Mouse (Mus musculus): Measurements from ENCODE around the gene Tmem25. TPM values are rescaled to one million over a fixed set of nuclear protein-coding genes. Genes with fewer than 3 reads are reported as not detected.

The Tmem25 gene
- polyA plus RNA-seq, 1 experiment from 2014 or later: 1.3 TPM

DNA sequence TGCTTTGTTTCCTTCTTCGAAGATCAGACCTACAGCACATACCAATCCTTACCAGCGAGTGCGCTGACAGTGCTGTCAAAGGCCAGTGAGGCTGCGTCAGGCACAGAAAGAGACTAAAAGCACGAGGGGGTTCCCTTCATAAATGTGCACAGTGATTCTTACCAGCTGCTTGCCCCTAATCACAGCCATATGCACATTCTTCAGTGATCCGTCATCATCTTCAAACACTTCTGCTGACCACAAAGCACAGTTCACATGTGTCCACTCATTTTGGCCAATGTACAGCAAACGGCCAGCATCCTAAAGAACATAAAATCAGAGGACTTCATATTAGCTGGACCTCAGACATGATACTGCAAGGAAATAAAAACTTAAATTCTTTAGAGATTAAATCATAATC is 27.6 kb upstream of the Tmem25 start:
- no peak overlapping the region for H3K27ac ChIP-seq (replicated peaks in 1 of 2; ENCODE audit: control insufficient read depth in 1 of 2, insufficient read depth in 1 of 2, low read depth in 2 of 2, low read length in 2 of 2)
- no peak overlapping the region for H3K9ac ChIP-seq (ENCODE audit: low read length)
- H3K27me3 ChIP-seq (ENCODE audit: control insufficient read depth, insufficient read depth, low read length): no peaks in the 10 kb centered on the region
- ATAC-seq (ENCODE audit: insufficient number of reproducible peaks, insufficient read depth, low FRiP score, low read depth): no peak
- no peaks in the 10 kb centered on the region for H3K9me3 ChIP-seq (ENCODE audit: control insufficient read depth, low read length)
- no peak overlapping the region for H3K4me2 ChIP-seq (ENCODE audit: low read length)
- H3K4me3 ChIP-seq (ENCODE audit: control insufficient read depth in 1 of 2, insufficient read depth in 1 of 2, low read depth in 1 of 2, low read length in 2 of 2): no peak overlapping the region
- H3K36me3 ChIP-seq (ENCODE audit: control insufficient read depth, insufficient read depth, low read length): peaks cover 99% of the 10 kb centered on the region
- H3K4me1 ChIP-seq (ENCODE audit: control insufficient read depth in 2 of 2, insufficient read depth in 2 of 2, low read length in 2 of 2): no peaks in the 10 kb centered on the region
- 83% methylated on average over 7 of the region's 7 CpGs for whole genome bisulfite sequencing

DNA sequence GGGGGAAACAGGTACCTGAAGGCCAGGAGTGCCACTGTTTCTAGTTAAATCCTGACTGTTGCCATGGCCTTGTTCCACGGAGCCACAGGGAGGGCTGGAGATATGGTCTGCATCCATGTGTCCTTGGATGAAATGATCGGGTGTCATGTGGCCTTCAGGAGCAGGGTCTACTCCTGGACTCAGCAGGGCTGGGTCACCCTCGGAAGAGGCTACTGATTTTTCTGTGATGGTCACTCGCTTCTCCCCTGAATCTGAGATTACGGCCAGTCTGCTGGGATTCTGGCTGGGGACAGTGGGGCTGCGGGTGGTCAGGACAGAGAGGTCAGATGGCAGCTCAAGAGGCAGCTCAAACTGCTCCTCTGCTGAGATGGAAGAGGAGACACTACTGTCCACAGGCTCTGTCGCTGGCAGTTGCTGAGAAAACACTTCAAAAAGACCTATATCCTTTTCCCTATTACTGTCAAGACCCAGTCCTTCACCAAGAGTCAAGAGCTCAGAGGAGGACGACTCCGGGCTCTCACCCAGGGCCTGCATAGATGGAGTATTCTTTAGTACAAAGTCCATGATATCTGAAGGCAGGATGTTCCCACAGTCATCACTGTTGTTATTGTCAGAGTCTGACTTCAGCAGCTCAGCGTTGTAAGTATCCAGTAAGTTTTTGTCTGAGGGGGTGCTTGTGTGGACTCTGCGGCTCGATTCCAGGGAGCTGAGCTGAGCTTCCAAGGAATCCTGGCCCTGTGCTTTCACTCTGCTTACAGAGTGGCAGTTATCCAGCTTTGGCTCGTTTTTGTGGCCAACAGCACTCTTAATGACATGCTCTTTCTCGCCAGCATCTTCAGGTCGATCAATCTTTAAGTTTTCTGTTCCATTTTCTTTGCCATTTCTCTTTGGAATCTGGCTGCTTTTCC is 21.1 kb upstream of the Tmem25 start:
- no peak overlapping the region for H3K9ac ChIP-seq (ENCODE audit: low read length)
- H3K4me3 ChIP-seq (ENCODE audit: control insufficient read depth in 1 of 2, insufficient read depth in 1 of 2, low read depth in 1 of 2, low read length in 2 of 2): no peak overlapping the region
- H3K9me3 ChIP-seq (ENCODE audit: control insufficient read depth, low read length): no peaks in the 10 kb centered on the region
- H3K4me2 ChIP-seq (ENCODE audit: low read length): no peak overlapping the region
- ATAC-seq (ENCODE audit: insufficient number of reproducible peaks, insufficient read depth, low FRiP score, low read depth): no peak
- H3K27ac ChIP-seq (replicated peaks in 1 of 2; ENCODE audit: control insufficient read depth in 1 of 2, insufficient read depth in 1 of 2, low read depth in 2 of 2, low read length in 2 of 2): no peak overlapping the region
- no peaks in the 10 kb centered on the region for H3K4me1 ChIP-seq (ENCODE audit: control insufficient read depth in 2 of 2, insufficient read depth in 2 of 2, low read length in 2 of 2)
- H3K36me3 ChIP-seq (ENCODE audit: control insufficient read depth, insufficient read depth, low read length): peaks cover 100% of the 10 kb centered on the region
- WGBS: 93% methylated on average over 15 of the region's 15 CpGs
- no peaks in the 10 kb centered on the region for H3K27me3 ChIP-seq (ENCODE audit: control insufficient read depth, insufficient read depth, low read length)

DNA sequence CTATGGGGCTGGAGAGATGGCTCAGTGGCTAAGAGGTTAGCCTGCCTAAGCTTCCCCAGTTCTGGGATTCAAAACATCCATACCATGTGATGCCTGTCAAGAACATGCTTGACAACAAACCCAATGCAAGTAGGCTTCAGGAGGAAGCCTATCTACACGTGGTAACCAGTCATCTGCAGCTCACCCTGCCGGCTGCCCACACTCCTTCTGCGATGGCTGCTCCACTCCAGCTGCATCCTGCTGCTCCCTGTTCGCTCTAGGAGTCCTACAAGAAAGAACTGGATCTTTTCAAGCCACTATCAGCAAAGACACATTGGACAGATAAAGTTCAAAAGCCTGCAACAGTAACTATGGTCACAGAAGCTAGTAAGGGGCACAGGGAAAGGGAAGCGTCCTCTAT is 18.4 kb upstream of the Tmem25 start:
- Histone ChIP-seq H3K4me3 (ENCODE audit: control insufficient read depth in 1 of 2, insufficient read depth in 1 of 2, low read depth in 1 of 2, low read length in 2 of 2) (no peak overlapping the region), H3K27me3 (ENCODE audit: control insufficient read depth, insufficient read depth, low read length) (no peaks in the 10 kb centered on the region), H3K4me2 (ENCODE audit: low read length) (no peak overlapping the region), H3K36me3 (ENCODE audit: control insufficient read depth, insufficient read depth, low read length) (peaks cover 100% of the 10 kb centered on the region), H3K4me1 (ENCODE audit: control insufficient read depth in 2 of 2, insufficient read depth in 2 of 2, low read length in 2 of 2) (no peaks in the 10 kb centered on the region), H3K9ac (ENCODE audit: low read length) (no peak overlapping the region), H3K27ac (replicated peaks in 1 of 2; ENCODE audit: control insufficient read depth in 1 of 2, insufficient read depth in 1 of 2, low read depth in 2 of 2, low read length in 2 of 2) (no peak overlapping the region), H3K9me3 (ENCODE audit: control insufficient read depth, low read length) (no peaks in the 10 kb centered on the region)
- 43% methylated on average over 5 of the region's 5 CpGs for WGBS
- ATAC-seq (ENCODE audit: insufficient number of reproducible peaks, insufficient read depth, low FRiP score, low read depth): no peak

DNA sequence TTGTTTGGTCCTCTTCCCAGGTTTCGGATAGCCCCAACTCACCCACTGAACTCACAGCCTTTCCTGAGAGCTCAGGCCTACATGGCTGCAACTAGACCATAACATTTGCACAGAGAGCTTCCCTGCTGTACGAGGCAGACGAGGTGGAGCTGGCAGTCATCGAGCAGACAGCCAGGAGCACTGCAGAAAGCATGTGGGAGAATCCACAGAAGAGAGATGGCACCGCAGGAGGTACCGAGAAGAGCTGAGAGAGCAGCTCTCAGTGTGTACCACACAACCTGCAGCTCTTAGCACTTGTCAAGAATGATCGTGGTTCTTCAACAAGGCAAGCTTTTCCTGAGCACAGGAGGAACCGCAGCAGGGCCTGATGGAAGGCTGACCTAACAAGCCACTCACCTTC is 15.1 kb upstream of the Tmem25 start:
- no peak overlapping the region for H3K27ac ChIP-seq (replicated peaks in 1 of 2; ENCODE audit: control insufficient read depth in 1 of 2, insufficient read depth in 1 of 2, low read depth in 2 of 2, low read length in 2 of 2)
- H3K27me3 ChIP-seq (ENCODE audit: control insufficient read depth, insufficient read depth, low read length): no peaks in the 10 kb centered on the region
- H3K4me1 ChIP-seq (ENCODE audit: control insufficient read depth in 2 of 2, insufficient read depth in 2 of 2, low read length in 2 of 2): no peaks in the 10 kb centered on the region
- WGBS: 90% methylated on average over 8 of the region's 8 CpGs
- no peak overlapping the region for H3K9ac ChIP-seq (ENCODE audit: low read length)
- no peak for ATAC-seq (ENCODE audit: insufficient number of reproducible peaks, insufficient read depth, low FRiP score, low read depth)
- no peak overlapping the region for H3K4me2 ChIP-seq (ENCODE audit: low read length)
- H3K36me3 ChIP-seq (ENCODE audit: control insufficient read depth, insufficient read depth, low read length): peaks cover 100% of the 10 kb centered on the region
- H3K9me3 ChIP-seq (ENCODE audit: control insufficient read depth, low read length): no peaks in the 10 kb centered on the region
- no peak overlapping the region for H3K4me3 ChIP-seq (ENCODE audit: control insufficient read depth in 1 of 2, insufficient read depth in 1 of 2, low read depth in 1 of 2, low read length in 2 of 2)

DNA sequence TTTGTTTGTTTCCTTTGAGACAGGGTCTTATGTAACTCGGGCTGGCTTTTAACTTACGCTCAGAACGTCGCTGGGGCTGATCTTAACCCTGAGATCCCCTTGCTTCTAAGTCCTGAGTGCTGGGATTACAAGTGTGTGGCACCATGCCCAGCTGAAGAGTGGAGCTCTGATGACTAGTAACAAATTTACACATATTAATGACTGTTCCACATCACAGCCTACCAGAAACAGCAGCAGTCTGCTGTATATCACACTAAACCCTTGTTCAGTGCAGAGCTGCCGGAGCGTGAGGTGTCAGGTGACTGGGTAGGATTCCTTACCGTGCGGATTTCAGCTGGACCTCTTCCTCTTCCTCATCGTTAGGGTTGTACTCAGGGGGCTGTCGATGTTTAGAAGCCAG is 11.2 kb upstream of the Tmem25 start:
- Histone ChIP-seq H3K27ac (replicated peaks in 1 of 2; ENCODE audit: control insufficient read depth in 1 of 2, insufficient read depth in 1 of 2, low read depth in 2 of 2, low read length in 2 of 2) (no peak overlapping the region), H3K9ac (ENCODE audit: low read length) (no peak overlapping the region), H3K4me2 (ENCODE audit: low read length) (no peak overlapping the region), H3K4me1 (ENCODE audit: control insufficient read depth in 2 of 2, insufficient read depth in 2 of 2, low read length in 2 of 2) (no peaks in the 10 kb centered on the region), H3K27me3 (ENCODE audit: control insufficient read depth, insufficient read depth, low read length) (no peaks in the 10 kb centered on the region), H3K36me3 (ENCODE audit: control insufficient read depth, insufficient read depth, low read length) (peaks cover 99% of the 10 kb centered on the region), H3K9me3 (ENCODE audit: control insufficient read depth, low read length) (no peaks in the 10 kb centered on the region), H3K4me3 (ENCODE audit: control insufficient read depth in 1 of 2, insufficient read depth in 1 of 2, low read depth in 1 of 2, low read length in 2 of 2) (no peak overlapping the region)
- 80% methylated on average over 10 of the region's 10 CpGs for WGBS
- no peak for ATAC-seq (ENCODE audit: insufficient number of reproducible peaks, insufficient read depth, low FRiP score, low read depth)

DNA sequence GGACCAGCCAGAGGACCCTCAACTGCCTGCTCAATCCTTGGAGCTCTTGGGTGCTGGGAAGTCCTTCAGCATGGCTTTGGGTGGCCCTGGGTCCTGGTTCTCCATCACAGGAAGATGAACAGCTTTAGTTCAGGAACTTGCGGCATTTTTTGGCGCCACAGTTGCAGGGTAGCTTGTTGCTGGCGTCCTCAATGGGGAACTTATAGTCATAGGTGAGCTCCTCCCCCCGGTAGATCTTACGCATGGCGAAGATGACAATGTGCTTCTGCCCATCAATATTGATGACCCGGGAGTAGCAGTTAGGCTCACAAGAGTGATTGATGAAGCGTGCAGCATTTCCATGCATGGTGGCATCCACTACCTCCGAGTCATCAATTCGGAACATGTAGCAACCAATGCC is 8.7 kb upstream of the Tmem25 start:
- WGBS: 95% methylated on average over 10 of the region's 10 CpGs
- Histone ChIP-seq H3K4me3 (ENCODE audit: control insufficient read depth in 1 of 2, insufficient read depth in 1 of 2, low read depth in 1 of 2, low read length in 2 of 2) (no peak overlapping the region), H3K36me3 (ENCODE audit: control insufficient read depth, insufficient read depth, low read length) (peaks cover 85% of the 10 kb centered on the region)

DNA sequence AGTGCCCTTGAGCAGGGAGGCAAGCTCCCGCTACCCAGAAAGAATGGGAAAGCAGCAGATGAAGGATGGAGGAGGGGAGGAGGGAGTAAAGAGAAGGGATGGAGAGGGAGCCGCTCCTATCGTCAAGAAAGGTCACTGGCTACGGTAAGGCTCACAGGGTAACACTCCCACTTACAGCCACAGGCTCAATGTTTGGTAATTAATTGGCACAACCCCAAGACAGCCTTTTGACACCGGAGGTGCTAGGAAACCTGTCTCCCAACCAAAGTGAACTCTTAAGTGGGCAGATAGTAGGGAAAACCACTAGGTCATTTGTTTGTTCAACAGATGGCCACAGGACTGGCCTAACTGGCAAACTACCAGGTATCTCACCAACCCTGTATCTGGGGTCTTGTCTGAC is 8.0 kb upstream of the Tmem25 start:
- Histone ChIP-seq H3K9ac (ENCODE audit: low read length) (no peak overlapping the region), H3K27ac (replicated peaks in 1 of 2; ENCODE audit: control insufficient read depth in 1 of 2, insufficient read depth in 1 of 2, low read depth in 2 of 2, low read length in 2 of 2) (no peak overlapping the region), H3K4me2 (ENCODE audit: low read length) (no peak overlapping the region), H3K27me3 (ENCODE audit: control insufficient read depth, insufficient read depth, low read length) (no peaks in the 10 kb centered on the region), H3K4me3 (ENCODE audit: control insufficient read depth in 1 of 2, insufficient read depth in 1 of 2, low read depth in 1 of 2, low read length in 2 of 2) (no peak overlapping the region), H3K9me3 (ENCODE audit: control insufficient read depth, low read length) (no peaks in the 10 kb centered on the region), H3K4me1 (ENCODE audit: control insufficient read depth in 2 of 2, insufficient read depth in 2 of 2, low read length in 2 of 2) (no peaks in the 10 kb centered on the region), H3K36me3 (ENCODE audit: control insufficient read depth, insufficient read depth, low read length) (peaks cover 79% of the 10 kb centered on the region)
- no peak for ATAC-seq (ENCODE audit: insufficient number of reproducible peaks, insufficient read depth, low FRiP score, low read depth)
- WGBS: 66% methylated on average over 5 of the region's 5 CpGs

More for the DNA sequence above, 8.7 kb upstream of the Tmem25 start:
- no peak for ATAC-seq (ENCODE audit: insufficient number of reproducible peaks, insufficient read depth, low FRiP score, low read depth)
- no peaks in the 10 kb centered on the region for H3K27me3 ChIP-seq (ENCODE audit: control insufficient read depth, insufficient read depth, low read length)
- H3K27ac ChIP-seq (replicated peaks in 1 of 2; ENCODE audit: control insufficient read depth in 1 of 2, insufficient read depth in 1 of 2, low read depth in 2 of 2, low read length in 2 of 2): no peak overlapping the region
- no peak overlapping the region for H3K9ac ChIP-seq (ENCODE audit: low read length)
- H3K9me3 ChIP-seq (ENCODE audit: control insufficient read depth, low read length): no peaks in the 10 kb centered on the region
- no peak overlapping the region for H3K4me2 ChIP-seq (ENCODE audit: low read length)
- no peaks in the 10 kb centered on the region for H3K4me1 ChIP-seq (ENCODE audit: control insufficient read depth in 2 of 2, insufficient read depth in 2 of 2, low read length in 2 of 2)

DNA sequence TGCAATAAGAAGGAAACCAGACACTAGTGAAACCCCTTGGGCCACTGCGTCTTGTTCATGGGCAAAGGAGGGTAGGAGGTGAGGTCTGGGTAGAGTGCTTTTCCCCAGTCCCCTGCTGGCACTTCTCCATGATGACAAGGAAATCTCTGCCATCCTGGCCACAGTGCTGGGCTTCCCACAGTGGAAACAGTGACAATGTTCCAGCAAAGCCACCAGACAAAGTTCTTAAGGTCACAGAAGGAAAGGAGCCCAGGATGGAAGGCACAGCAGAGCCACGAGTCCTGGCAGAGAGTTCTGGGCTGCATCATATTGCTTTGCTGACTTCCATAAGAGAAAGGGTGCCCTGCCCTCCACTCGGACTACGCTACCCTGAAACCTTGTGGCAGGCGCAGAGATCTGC is 6.4 kb upstream of the Tmem25 start:
- Histone ChIP-seq H3K9me3 (ENCODE audit: control insufficient read depth, low read length) (no peaks in the 10 kb centered on the region), H3K9ac (ENCODE audit: low read length) (no peak overlapping the region), H3K4me1 (ENCODE audit: control insufficient read depth in 2 of 2, insufficient read depth in 2 of 2, low read length in 2 of 2) (no peaks in the 10 kb centered on the region), H3K27me3 (ENCODE audit: control insufficient read depth, insufficient read depth, low read length) (peaks cover 4% of the 10 kb centered on the region; the same call in 1 of the 2 replicates), H3K27ac (replicated peaks in 1 of 2; ENCODE audit: control insufficient read depth in 1 of 2, insufficient read depth in 1 of 2, low read depth in 2 of 2, low read length in 2 of 2) (no peak overlapping the region), H3K4me2 (ENCODE audit: low read length) (no peak overlapping the region), H3K36me3 (ENCODE audit: control insufficient read depth, insufficient read depth, low read length) (peaks cover 63% of the 10 kb centered on the region), H3K4me3 (ENCODE audit: control insufficient read depth in 1 of 2, insufficient read depth in 1 of 2, low read depth in 1 of 2, low read length in 2 of 2) (no peak overlapping the region)
- no peak for ATAC-seq (ENCODE audit: insufficient number of reproducible peaks, insufficient read depth, low FRiP score, low read depth)
- WGBS: 92% methylated on average over 5 of the region's 5 CpGs

Data from heart, embryonic 14.5 days (tissue).